Mouse (Mus musculus): Measurements from ENCODE around the gene Unc93a2. TPM values are rescaled to one million over a fixed set of nuclear protein-coding genes. Genes with fewer than 3 reads are reported as not detected.

The Unc93a2 gene
- polyA plus RNA-seq, 1 experiment, result 0.10 TPM

Other genes with a start within 250 kb of the Unc93a2 start
- gene Rps6ka2, start 215.3 kb downstream of the Unc93a2 start, polyA plus RNA-seq (2012; rRNA removed), result 30.3 and 33.3 TPM in 2 replicates
- not detected in 2 replicates for gene Tcp10a, start 60.8 kb downstream of the Unc93a2 start, polyA plus RNA-seq (2012; rRNA removed)
- gene Ttll2, start 32.8 kb downstream of the Unc93a2 start, polyA plus RNA-seq (2012; rRNA removed), result not detected in 2 replicates
- not detected in 2 replicates for gene Gm49630, start 13.5 kb downstream of the Unc93a2 start, polyA plus RNA-seq (2012; rRNA removed)

Data from brain, embryonic 14.5 days (tissue).